Mouse (Mus musculus): ENCODE data around the gene H3f3b. TPM values are rescaled to one million over a fixed set of nuclear protein-coding genes. Genes with fewer than 3 reads are reported as not detected.

H3f3b gene
- polyA plus RNA-seq, 1 experiment: 502 TPM

DNA sequence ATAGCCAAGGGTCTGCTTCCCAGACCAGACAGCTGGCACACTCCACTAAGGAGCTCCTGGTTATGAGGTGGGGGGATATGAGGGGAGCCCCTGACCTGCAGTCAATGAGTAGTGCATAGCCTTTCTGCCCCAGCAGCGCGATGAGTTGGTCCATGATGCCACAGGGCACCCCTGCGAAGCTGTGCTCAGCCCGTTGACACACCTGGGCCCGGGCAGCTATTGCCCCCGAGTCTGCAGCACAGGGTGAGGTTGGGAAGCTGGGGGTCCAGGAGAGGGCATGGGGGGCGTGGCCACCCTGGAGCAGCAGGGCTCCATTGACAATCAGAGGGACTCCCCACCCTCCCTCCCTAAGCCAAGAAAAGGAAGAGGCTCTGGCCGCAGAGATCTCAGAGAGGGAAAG is 17.6 kb downstream of the H3f3b start:
- H3K4me2 ChIP-seq (ENCODE audit: low read depth): no peak overlapping the region
- H3K27me3 ChIP-seq (ENCODE audit: control insufficient read depth, insufficient read depth, insufficient read length): no peaks in the 10 kb centered on the region
- no peak overlapping the region for H3K4me3 ChIP-seq
- H3ac ChIP-seq (ENCODE audit: control insufficient read depth, insufficient read length): no peak overlapping the region
- no peaks in the 10 kb centered on the region for H3K36me3 ChIP-seq (ENCODE audit: control insufficient read depth, insufficient read depth)
- no peaks in the 10 kb centered on the region for H3K79me2 ChIP-seq (ENCODE audit: control insufficient read depth, insufficient read depth)
- TF ChIP-seq MYOG (IDR thresholded peaks at IDR 0.05; ENCODE audit: control insufficient read depth in 1 of 3, insufficient read depth in 1 of 3, insufficient read length in 2 of 3, low read depth in 2 of 3) (no peak), REST (IDR thresholded peaks at IDR 0.05; ENCODE audit: insufficient read depth, insufficient read length) (no peak), TCF3 (IDR thresholded peaks at IDR 0.05; ENCODE audit: insufficient read length, low read depth) (no peak), USF1 (IDR thresholded peaks at IDR 0.05; ENCODE audit: low read depth) (no peak), MAX (IDR thresholded peaks at IDR 0.05; ENCODE audit: low read depth) (no peak), SRF (IDR thresholded peaks at IDR 0.05; ENCODE audit: control insufficient read depth, insufficient read length, low read depth) (no peak), E2F4 (IDR thresholded peaks at IDR 0.05; ENCODE audit: insufficient read depth) (no peak), POLR2A (IDR thresholded peaks at IDR 0.05; ENCODE audit: insufficient read length, low read depth) (no peak), POLR2AphosphoS2 (IDR thresholded peaks at IDR 0.05; ENCODE audit: insufficient read length, low read depth) (no peak), CEBPB (IDR thresholded peaks at IDR 0.05; ENCODE audit: insufficient read depth, poor library complexity, severe bottlenecking) (no peak), MYOD1 (IDR thresholded peaks at IDR 0.05; ENCODE audit: control insufficient read depth in 1 of 3, insufficient read length in 2 of 3, low read depth in 2 of 3) (no peak), TCF12 (IDR thresholded peaks at IDR 0.05; ENCODE audit: insufficient read depth, poor library complexity, severe bottlenecking) (no peak)

DNA sequence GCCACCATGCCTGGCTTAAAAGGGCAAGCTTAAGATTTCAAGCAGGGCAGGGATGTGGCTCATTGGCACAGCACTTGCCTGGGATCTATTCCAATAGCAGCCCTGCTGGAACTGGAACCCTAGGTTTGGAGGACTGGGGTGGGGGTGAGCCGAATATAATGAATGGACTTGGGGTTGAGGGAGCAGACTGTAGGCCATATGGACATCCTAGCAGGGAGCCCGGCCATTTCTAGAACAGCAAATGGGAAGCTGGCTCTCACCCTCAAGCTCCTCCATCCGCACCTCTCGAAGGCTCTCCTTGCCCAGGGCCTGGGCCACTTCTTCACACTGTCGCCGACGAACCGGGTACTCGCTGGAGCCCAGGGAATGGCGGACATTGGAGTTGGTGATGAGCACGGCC is 18.1 kb downstream of the H3f3b start:
- Histone ChIP-seq H3K4me2 (ENCODE audit: low read depth) (no peak overlapping the region), H3K36me3 (ENCODE audit: control insufficient read depth, insufficient read depth) (no peaks in the 10 kb centered on the region), H3K79me2 (ENCODE audit: control insufficient read depth, insufficient read depth) (no peaks in the 10 kb centered on the region), H3K27me3 (ENCODE audit: control insufficient read depth, insufficient read depth, insufficient read length) (no peaks in the 10 kb centered on the region), H3ac (ENCODE audit: control insufficient read depth, insufficient read length) (no peak overlapping the region), H3K4me3 (no peak overlapping the region)
- TF ChIP-seq SRF (IDR thresholded peaks at IDR 0.05; ENCODE audit: control insufficient read depth, insufficient read length, low read depth): no peak
- TF ChIP-seq POLR2AphosphoS2 (IDR thresholded peaks at IDR 0.05; ENCODE audit: insufficient read length, low read depth): no peak
- no peak for TF ChIP-seq POLR2A (IDR thresholded peaks at IDR 0.05; ENCODE audit: insufficient read length, low read depth)
- TF ChIP-seq TCF12 (IDR thresholded peaks at IDR 0.05; ENCODE audit: insufficient read depth, poor library complexity, severe bottlenecking): no peak
- no peak for TF ChIP-seq TCF3 (IDR thresholded peaks at IDR 0.05; ENCODE audit: insufficient read length, low read depth)
- TF ChIP-seq REST (IDR thresholded peaks at IDR 0.05; ENCODE audit: insufficient read depth, insufficient read length): no peak
- TF ChIP-seq MAX (IDR thresholded peaks at IDR 0.05; ENCODE audit: low read depth): no peak
- TF ChIP-seq E2F4 (IDR thresholded peaks at IDR 0.05; ENCODE audit: insufficient read depth): no peak
- TF ChIP-seq CEBPB (IDR thresholded peaks at IDR 0.05; ENCODE audit: insufficient read depth, poor library complexity, severe bottlenecking): no peak
- TF ChIP-seq USF1 (IDR thresholded peaks at IDR 0.05; ENCODE audit: low read depth): no peak
- TF ChIP-seq MYOG (IDR thresholded peaks at IDR 0.05; ENCODE audit: control insufficient read depth in 1 of 3, insufficient read depth in 1 of 3, insufficient read length in 2 of 3, low read depth in 2 of 3): no peak
- no peak for TF ChIP-seq MYOD1 (IDR thresholded peaks at IDR 0.05; ENCODE audit: control insufficient read depth in 1 of 3, insufficient read length in 2 of 3, low read depth in 2 of 3)

DNA sequence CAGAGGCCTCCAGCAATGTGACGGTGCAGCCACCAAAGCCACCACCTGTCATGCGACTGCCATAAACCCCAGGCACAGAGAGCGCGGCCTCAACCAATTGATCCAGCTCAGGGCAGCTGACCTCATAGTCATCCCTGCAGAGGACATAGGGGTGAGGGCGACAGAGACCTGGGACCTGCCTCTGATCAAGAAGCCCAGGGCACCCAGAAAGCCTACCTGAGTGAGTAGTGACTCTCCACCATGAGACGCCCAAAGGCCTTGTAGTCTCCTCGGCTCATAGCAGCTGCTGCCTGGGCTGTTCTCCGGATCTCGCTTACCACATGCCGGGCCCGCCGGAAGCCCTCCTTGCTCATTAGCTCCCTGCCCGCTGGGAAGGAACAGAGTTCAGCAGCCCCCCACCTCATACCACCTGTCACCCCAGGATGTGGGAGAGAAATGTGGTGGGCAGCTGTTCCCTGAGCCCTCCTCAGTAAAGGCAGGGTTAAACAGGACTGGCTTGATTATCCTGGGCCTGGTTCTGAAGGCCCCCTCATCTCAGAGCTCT is 18.9 kb downstream of the H3f3b start:
- TF ChIP-seq MYOD1 (IDR thresholded peaks at IDR 0.05; ENCODE audit: control insufficient read depth in 1 of 3, insufficient read length in 2 of 3, low read depth in 2 of 3): peak in 1 of 3 experiments; percentile 11
- TF ChIP-seq MYOG (IDR thresholded peaks at IDR 0.05; ENCODE audit: control insufficient read depth in 1 of 3, insufficient read depth in 1 of 3, insufficient read length in 2 of 3, low read depth in 2 of 3): peak in 1 of 3 experiments; percentile 14
- no peak for TF ChIP-seq SRF (IDR thresholded peaks at IDR 0.05; ENCODE audit: control insufficient read depth, insufficient read length, low read depth)
- no peak for TF ChIP-seq USF1 (IDR thresholded peaks at IDR 0.05; ENCODE audit: low read depth)
- TF ChIP-seq TCF3 (IDR thresholded peaks at IDR 0.05; ENCODE audit: insufficient read length, low read depth): no peak
- H3K79me2 ChIP-seq (ENCODE audit: control insufficient read depth, insufficient read depth): no peaks in the 10 kb centered on the region

DNA sequence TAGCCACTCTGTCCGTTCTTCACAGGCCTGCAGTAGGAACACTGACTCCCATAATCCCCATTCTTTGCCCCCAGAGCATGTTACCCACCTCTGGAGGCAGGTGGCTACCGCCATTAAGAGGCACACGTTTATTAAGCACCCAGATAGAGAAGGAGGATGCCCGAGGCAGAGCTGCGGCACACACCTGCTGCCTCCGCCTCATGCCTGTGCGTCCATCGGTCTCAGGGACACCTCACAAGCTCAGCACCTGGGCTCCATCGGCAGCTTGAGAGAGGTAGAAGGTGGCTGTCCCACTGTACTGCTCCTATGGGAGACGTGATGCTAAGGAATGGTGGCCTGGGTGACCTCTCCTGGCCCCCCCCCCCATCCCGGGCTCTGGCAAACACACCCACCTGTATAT is 19.4 kb downstream of the H3f3b start:
- Histone ChIP-seq H3K79me2 (ENCODE audit: control insufficient read depth, insufficient read depth) (no peaks in the 10 kb centered on the region), H3K4me2 (ENCODE audit: low read depth) (no peak overlapping the region), H3ac (ENCODE audit: control insufficient read depth, insufficient read length) (no peak overlapping the region), H3K4me3 (no peak overlapping the region), H3K36me3 (ENCODE audit: control insufficient read depth, insufficient read depth) (no peaks in the 10 kb centered on the region), H3K27me3 (ENCODE audit: control insufficient read depth, insufficient read depth, insufficient read length) (no peaks in the 10 kb centered on the region)
- TF ChIP-seq USF1 (IDR thresholded peaks at IDR 0.05; ENCODE audit: low read depth): no peak
- TF ChIP-seq POLR2AphosphoS2 (IDR thresholded peaks at IDR 0.05; ENCODE audit: insufficient read length, low read depth): no peak
- TF ChIP-seq CEBPB (IDR thresholded peaks at IDR 0.05; ENCODE audit: insufficient read depth, poor library complexity, severe bottlenecking): no peak
- TF ChIP-seq POLR2A (IDR thresholded peaks at IDR 0.05; ENCODE audit: insufficient read length, low read depth): no peak

More for the DNA sequence above, 18.9 kb downstream of the H3f3b start:
- H3K4me2 ChIP-seq (ENCODE audit: low read depth): no peak overlapping the region
- no peak overlapping the region for H3ac ChIP-seq (ENCODE audit: control insufficient read depth, insufficient read length)
- H3K36me3 ChIP-seq (ENCODE audit: control insufficient read depth, insufficient read depth): no peaks in the 10 kb centered on the region
- no peaks in the 10 kb centered on the region for H3K27me3 ChIP-seq (ENCODE audit: control insufficient read depth, insufficient read depth, insufficient read length)
- no peak overlapping the region for H3K4me3 ChIP-seq

DNA sequence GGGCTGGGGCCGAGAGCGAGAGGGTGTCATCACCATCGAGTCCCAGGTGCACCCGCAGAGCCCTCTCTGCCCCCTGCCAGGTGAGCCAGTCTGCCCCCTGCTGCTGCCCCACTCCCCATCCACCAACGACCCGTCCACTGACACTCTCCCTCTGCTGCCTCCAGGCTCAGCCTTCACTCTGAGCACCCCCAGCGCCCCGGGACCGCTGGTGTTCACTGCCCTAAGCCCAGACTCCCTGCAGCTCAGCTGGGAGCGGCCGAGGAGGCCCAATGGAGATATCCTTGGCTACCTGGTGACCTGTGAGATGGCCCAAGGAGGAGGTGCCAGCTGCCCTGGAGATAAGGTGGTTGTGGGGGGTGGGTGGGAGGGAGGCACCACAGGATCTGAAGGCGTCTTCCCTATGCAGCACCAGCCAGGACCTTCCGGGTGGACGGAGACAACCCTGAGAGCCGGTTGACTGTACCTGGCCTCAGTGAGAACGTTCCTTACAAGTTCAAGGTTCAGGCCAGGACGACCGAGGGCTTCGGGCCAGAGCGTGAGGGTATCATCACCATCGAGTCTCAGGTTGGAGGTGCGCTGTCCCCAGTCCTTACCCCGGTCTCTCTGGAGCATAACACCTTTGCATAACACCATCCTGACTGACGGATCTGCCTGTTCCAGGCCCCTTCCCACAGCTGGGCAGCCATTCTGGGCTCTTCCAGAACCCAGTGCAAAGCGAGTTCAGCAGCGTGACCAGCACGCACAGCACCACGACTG is 20.5 kb downstream of the H3f3b start:
- no peaks in the 10 kb centered on the region for H3K27me3 ChIP-seq (ENCODE audit: control insufficient read depth, insufficient read depth, insufficient read length)
- H3K79me2 ChIP-seq (ENCODE audit: control insufficient read depth, insufficient read depth): no peaks in the 10 kb centered on the region
- no peak overlapping the region for H3ac ChIP-seq (ENCODE audit: control insufficient read depth, insufficient read length)
- H3K4me3 ChIP-seq: no peak overlapping the region
- H3K4me2 ChIP-seq (ENCODE audit: low read depth): no peak overlapping the region
- TF ChIP-seq TCF3 (IDR thresholded peaks at IDR 0.05; ENCODE audit: insufficient read length, low read depth): no peak
- TF ChIP-seq REST (IDR thresholded peaks at IDR 0.05; ENCODE audit: insufficient read depth, insufficient read length): no peak
- no peak for TF ChIP-seq POLR2A (IDR thresholded peaks at IDR 0.05; ENCODE audit: insufficient read length, low read depth)
- no peak for TF ChIP-seq MAX (IDR thresholded peaks at IDR 0.05; ENCODE audit: low read depth)
- no peak for TF ChIP-seq E2F4 (IDR thresholded peaks at IDR 0.05; ENCODE audit: insufficient read depth)
- no peaks in the 10 kb centered on the region for H3K36me3 ChIP-seq (ENCODE audit: control insufficient read depth, insufficient read depth)

Data from myocyte (in vitro differentiated cells).